Mouse (Mus musculus) testis, adult 2 months (tissue): ENCODE data around the gene Gm2026. TPM values are rescaled to one million over a fixed set of nuclear protein-coding genes. Genes with fewer than 3 reads are reported as not detected.
"Not testable (repeated sequence)": the region's sequence is repeated elsewhere in the genome, so short reads cannot be mapped to it uniquely, and the experiment has no call there.

Source experiments
- H3K27ac ChIP-seq: fragments of 200-500 bp; 2 replicates; pipeline ENCODE4 v1.5.1; 2012; ENCODE audit warnings: low read depth, low read length; ENCODE audit not compliant: control insufficient read depth, insufficient read depth
- H3K27me3 ChIP-seq: fragments of 200-500 bp; 2 replicates; pipeline ENCODE4 v1.6.1; 2012; ENCODE audit warnings: mild to moderate bottlenecking, low read length, moderate library complexity; ENCODE audit not compliant: control insufficient read depth, insufficient read depth
- H3K36me3 ChIP-seq: fragments of 200-500 bp; 2 replicates; pipeline ENCODE4 v1.6.1; 2012; ENCODE audit warnings: mild to moderate bottlenecking, low read length; ENCODE audit not compliant: control insufficient read depth, insufficient read depth
- H3K4me1 ChIP-seq: fragments of 200-500 bp; 2 replicates; pipeline ENCODE4 v1.6.1; 2012; ENCODE audit warnings: low read length; ENCODE audit not compliant: control insufficient read depth, insufficient read depth
- H3K4me3 ChIP-seq: fragments of 200-500 bp; 2 replicates; pipeline ENCODE4 v1.5.1; 2012; ENCODE audit warnings: low read depth, mild to moderate bottlenecking, low read length, moderate library complexity, mixed read lengths; ENCODE audit not compliant: control insufficient read depth
- polyA plus RNA-seq: library from polyadenylated mRNA; depleted of rRNA; stranded (reverse); fragments of >200 nt; gene quantifications from 2 replicates; pipeline ENCODE4 v1.2.3, GENCODE M21; 2012; rRNA removed

Gene Gm2026
- not detected in 2 replicates for polyA plus RNA-seq

GRCm38 (mm10) chr2:175965031-175965430 lies at the start of gene Gm2026:
Gene Gm2026, plus strand, starts transcription at chr2:175965331.
- not testable (repeated sequence) for H3K4me1 ChIP-seq, H3K4me3 ChIP-seq, H3K27me3 ChIP-seq, H3K36me3 ChIP-seq, H3K27ac ChIP-seq

GRCm38 (mm10) chr2:175931000-175931399 lies 34.1 kb upstream of the Gm2026 start, which contains the start of gene Zfp966:
Gene Zfp966, minus strand, starts transcription at chr2:175931100.
- not testable (repeated sequence) for H3K4me3 ChIP-seq, H3K36me3 ChIP-seq, H3K27ac ChIP-seq, H3K4me1 ChIP-seq, H3K27me3 ChIP-seq

Other genes starting within 250 kb of the Gm2026 start
- gene Gm2007, start 223.8 kb upstream of the Gm2026 start, polyA plus RNA-seq = not detected in 2 replicates
- 0.17 and 0.32 TPM in 2 replicates for gene Gm14288, start 164.2 kb upstream of the Gm2026 start, polyA plus RNA-seq
- gene Gm6710, start 96.1 kb upstream of the Gm2026 start, polyA plus RNA-seq = 0.21 and 0.77 TPM in 2 replicates
- 0.16 TPM in 2 replicates for gene Zfp966, start 34.2 kb upstream of the Gm2026 start, polyA plus RNA-seq
- 0.23 and 0.28 TPM in 2 replicates for gene Gm2004, start 184.5 kb downstream of the Gm2026 start, polyA plus RNA-seq